Mouse (Mus musculus) gastrocnemius, adult 8-10 months (tissue): ENCODE data around the gene Otub1. TPM values are rescaled to one million over a fixed set of nuclear protein-coding genes. Genes with fewer than 3 reads are reported as not detected.
A peak's percentile ranks its signal among the peaks of the same experiment; 100 is the strongest.

Experiments used
- DNase-seq, 2 experiments: peaks; one replicate each; pipeline ENCODE4 v3.0.0; 2022; ENCODE audit warnings: low spot score in 2 of 2
- total RNA-seq, 4 experiments: library from RNA; stranded (reverse); gene quantifications; 2 replicates each; pipeline ENCODE4 v1.2.4; 2022

Gene Otub1
- 10 to 100 TPM; 39.9 to 54.3 (median 43.5) TPM for total RNA-seq

DNA sequence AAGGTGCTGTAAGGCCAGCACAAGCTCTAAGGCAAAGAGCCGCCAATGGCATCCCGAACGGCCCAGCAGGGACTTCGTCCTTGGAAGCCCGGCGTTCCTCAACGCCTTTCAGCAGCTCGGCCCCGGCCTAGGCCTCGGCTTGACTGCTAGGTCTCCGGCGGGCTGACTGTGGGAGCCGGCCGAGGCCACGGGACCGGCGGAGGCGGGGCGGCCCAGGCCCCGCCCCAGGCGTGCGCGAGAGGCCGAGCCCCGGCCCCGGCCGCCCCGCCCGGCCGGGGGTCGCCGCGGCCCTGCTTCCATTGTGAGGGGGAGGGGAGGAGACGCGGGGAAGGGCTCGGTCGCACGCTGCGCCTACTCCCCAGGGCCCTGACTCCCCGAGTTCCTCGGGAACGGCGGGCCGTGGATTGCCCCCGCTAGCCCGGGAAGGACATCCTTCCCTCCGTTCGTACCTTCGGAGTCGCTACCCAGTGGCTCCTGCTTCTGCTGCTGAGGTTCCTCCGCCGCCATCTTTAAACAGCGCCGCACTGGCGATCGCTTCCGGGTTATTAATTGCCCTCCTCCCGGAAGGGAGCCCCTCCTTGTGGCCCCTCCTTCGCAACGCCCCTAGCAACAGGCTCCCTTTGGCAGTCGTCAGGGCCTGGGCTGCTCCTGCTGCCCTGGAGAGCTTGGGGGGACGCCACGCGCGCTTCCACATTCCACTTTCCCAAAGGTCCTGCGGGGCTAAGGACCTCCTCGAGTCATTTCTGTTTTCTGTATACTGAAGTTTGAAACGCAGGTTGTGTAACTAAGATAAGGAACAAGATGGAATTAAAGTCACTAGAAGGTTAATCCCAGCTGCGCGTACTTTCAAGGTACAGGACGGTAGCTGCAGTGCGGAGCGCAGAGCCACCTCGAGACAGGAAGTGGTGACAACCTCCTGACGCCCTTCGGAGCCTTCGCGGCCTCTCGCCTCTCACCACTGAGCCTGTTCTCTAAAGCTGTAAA, at the start of gene Otub1:
Gene Otub1 (minus strand): TSS at position 564 of the 984 bp plus-strand sequence.
- DNase-seq: peak; percentile 84 to 90

GRCm38 (mm10) chr19:7246021-7246420, 39.9 kb upstream of the Otub1 start:
- DNase-seq: no peak

GRCm38 (mm10) chr19:7240782-7241690, 34.9 kb upstream of the Otub1 start, which contains the start of gene Naa40:
Gene Naa40 (minus strand): TSS chr19:7241183.
- DNase-seq: peak; percentile 86 to 89

- DNase-seq: no peak
These were observed 34.2 kb upstream of the Otub1 start for GRCm38 (mm10) chr19:7240291-7240690.

- no peak for DNase-seq
These were observed 33.5 kb upstream of the Otub1 start for GRCm38 (mm10) chr19:7239574-7239973.

GRCm38 (mm10) chr19:7236742-7237141, 30.6 kb upstream of the Otub1 start:
- no peak for DNase-seq

DNA sequence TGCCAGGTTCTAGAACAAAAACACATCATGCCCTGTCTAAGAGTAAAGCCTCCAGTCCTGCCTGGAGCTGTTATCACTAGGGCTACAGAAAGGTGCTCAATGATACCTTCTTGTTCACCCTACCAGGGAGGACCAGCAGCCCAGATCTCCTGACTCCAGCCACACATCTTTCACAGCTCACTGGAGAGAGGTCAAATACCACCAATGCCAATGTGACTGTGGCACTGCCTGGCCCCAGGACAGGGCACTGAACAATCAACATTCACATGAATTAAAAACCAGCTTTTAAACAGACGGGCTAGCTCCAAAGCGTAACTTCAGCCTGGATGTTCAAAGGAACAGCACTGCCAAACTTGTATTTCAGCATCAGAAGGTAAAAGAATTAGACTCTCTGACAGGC, 29.9 kb upstream of the Otub1 start:
- no peak for DNase-seq

- DNase-seq: no peak
These were observed 29.3 kb upstream of the Otub1 start for GRCm38 (mm10) chr19:7235461-7235860.

DNA sequence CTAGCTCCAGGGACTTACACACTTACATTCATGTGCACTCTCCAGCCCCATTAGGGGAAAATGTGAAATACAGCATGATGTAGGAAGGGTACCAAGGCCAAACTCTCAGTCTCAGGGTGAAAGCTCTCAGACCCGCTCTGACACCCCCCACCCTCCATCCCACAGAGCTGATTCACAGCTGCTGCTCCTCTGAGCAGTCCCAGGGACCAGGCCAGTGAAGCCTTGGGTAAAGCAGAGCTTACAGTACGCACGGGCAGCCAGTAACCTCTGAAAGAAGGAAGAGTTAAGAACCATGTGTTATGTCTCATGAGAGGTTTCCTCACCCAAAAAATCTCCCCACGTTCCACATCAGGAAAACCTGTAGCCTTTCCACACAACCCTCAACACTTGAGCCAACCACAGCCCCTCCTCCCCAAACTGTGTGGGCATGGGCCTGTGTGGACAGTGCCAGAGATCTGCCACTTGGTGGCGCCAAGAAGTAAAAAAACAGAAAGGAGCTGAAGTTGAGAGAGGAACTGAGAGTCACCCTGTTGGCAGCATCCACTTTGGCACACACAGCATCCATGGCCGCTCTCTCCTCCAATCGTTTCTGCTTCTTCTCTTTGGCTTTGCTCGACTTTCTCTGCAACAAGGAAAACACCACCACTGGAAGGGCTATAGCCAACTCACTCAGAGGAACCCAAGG, 28.6 kb upstream of the Otub1 start:
- peak; percentile 64 to 65 for DNase-seq

GRCm38 (mm10) chr19:7226511-7226914, 20.4 kb upstream of the Otub1 start:
- no peak for DNase-seq

GRCm38 (mm10) chr19:7225096-7225690, 19.1 kb upstream of the Otub1 start:
- DNase-seq: no peak

GRCm38 (mm10) chr19:7224253-7224652, 18.1 kb upstream of the Otub1 start:
- DNase-seq: no peak

- DNase-seq: no peak
These were observed 17.4 kb upstream of the Otub1 start for GRCm38 (mm10) chr19:7223488-7223887.

DNA sequence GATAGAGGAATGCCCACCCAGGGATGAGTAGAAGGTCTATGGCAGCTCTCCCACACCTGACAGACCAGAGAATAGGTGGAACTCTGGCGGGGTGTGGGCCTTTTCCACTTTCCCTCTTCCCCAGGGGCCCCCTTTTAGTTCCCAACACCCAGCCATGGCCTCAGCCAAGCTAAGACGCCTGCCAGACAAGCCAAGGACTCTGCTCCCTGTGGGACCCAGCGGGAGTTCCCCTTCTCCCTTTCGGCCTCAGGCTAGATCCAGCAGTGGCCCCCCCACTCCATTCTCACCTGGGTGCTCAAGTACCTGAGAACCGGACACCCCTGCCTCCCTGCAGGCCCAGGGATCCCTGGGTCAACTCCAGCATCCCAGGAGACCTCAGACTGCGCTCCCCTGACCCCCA, 16.1 kb upstream of the Otub1 start:
- no peak for DNase-seq

- no peak for DNase-seq
These were observed 12.6 kb upstream of the Otub1 start for GRCm38 (mm10) chr19:7218753-7219152.

GRCm38 (mm10) chr19:7217926-7218267, 11.8 kb upstream of the Otub1 start:
- no peak for DNase-seq

GRCm38 (mm10) chr19:7217162-7217925, 11.2 kb upstream of the Otub1 start, which contains the start of gene Cox8a:
Gene Cox8a (minus strand): TSS chr19:7217616.
- DNase-seq: peak; percentile 92 to 95

GRCm38 (mm10) chr19:7214484-7214883, 8.4 kb upstream of the Otub1 start:
- DNase-seq: no peak

- DNase-seq: no peak
These were observed 6.9 kb upstream of the Otub1 start for GRCm38 (mm10) chr19:7213010-7213409.

DNA sequence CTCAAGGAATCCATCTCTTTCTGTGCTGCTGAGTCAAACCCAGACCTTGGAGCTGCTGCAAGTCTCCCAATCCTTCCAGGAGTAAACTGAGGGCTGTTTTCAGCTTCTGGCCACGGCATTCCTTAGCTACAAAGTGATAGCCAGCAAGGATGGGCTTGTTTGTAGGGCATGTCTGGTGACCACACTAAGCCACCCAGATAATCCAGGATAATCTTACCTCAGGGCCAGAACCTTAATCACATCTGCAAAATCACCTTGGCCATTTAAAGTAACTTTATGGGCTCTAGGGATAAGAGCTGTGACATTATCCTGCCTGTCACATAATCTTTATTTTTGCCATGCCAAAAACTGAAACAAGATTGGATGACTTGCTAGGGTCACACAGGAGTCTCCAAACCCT, 6.1 kb upstream of the Otub1 start:
- no peak for DNase-seq
